Mouse (Mus musculus) ES-E14 (cell line): ENCODE results near the gene Ren1.

Experiments used
- ZC3H11A ChIP-seq: IDR thresholded peaks from 2 replicates; pipeline ENCODE4 v1.6.1; 2012; ENCODE audit warnings: low read depth, mild to moderate bottlenecking, inconsistent platforms, low read length, borderline replicate concordance
- ZNF384 ChIP-seq: IDR thresholded peaks from 2 replicates; pipeline ENCODE4 v1.6.1; 2012; ENCODE audit warnings: low read depth, low read length, inconsistent platforms

DNA sequence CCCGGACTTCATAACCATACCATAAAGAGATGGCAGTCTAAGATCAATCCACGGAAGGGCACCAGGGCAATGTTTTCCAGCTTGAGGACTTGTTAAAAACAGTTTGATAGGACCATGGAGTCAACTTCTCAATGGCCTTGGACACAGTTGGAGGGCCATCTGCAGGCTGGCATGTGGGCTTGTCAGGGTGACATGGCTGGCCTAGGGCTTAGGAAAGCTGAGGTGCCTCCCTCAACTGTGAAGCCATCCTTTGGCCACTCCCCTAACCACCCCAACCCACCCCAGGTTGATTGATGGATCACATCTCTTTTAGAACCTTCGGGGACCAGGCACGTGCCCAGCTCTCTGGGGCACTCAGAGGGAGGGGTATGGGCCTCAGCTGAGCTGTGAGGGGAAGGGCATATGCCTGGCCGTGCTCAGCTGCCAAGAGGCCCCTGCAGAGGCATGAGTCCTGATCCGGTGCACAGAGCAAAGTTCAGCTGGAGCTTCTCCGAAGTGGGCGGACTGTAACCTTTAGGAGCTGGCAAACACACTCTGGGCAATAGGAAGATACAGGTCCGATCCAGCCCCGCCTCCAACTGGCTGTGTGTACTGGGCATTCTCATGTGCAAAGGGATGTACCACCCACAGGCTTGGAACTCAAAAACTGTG, 25.5 kb downstream of the Ren1 start:
- TF ChIP-seq ZC3H11A (no peak), ZNF384 (no peak)
